8 mouse cellular contexts compared by ENCODE assay signal in genomic region chr4:154273000-154273399, GRCm38 (mm10). TPM values are rescaled to one million over a fixed set of nuclear protein-coding genes. Genes with fewer than 3 reads are reported as not detected.
DNase-seq lines count a peak whose midpoint lies in the region; ATAC-seq lines count a peak whose summit lies in the region.

No protein-coding gene starts in this region.

- peaks cover 7% of the 10 kb centered on the region; the same call in 1 of the 2 replicates for H3K4me1 ChIP-seq in kidney, embryonic 16.5 days (ENCODE audit: insufficient read depth, low read length)
- H3K4me1 ChIP-seq in liver, embryonic 13.5 days (replicated peaks) = no peaks in the 10 kb centered on the region

- peak; percentile 20 for DNase-seq in cerebellum, adult 8-10 months
- DNase-seq in urinary bladder, postnatal 14 days (ENCODE audit: low spot score) = peak; percentile 78
- DNase-seq in urinary bladder, adult 2 months (ENCODE audit: low spot score) = no peak
- DNase-seq in liver, embryonic 13.5 days = peak; percentile 24
- DNase-seq in skeletal muscle tissue, adult 2 months (ENCODE audit: low read depth, low spot score) = peak; percentile 50

- ATAC-seq in cerebellum, adult (ENCODE audit: insufficient number of reproducible peaks, low FRiP score, low TSS enrichment) = no peak
- peak; percentile 61; the same call in 1 of the 2 replicates for ATAC-seq in erythroblast, adult 5-6 weeks (replicated peaks; ENCODE audit: low FRiP score, poor library complexity, severe bottlenecking)
- 0 out of 2 replicates have a peak, but pooled peaks have one; percentile 29 for ATAC-seq in kidney, embryonic 16.5 days (ENCODE audit: low FRiP score, low TSS enrichment)
- peak; percentile 16; the same call in 1 of the 2 replicates for ATAC-seq in liver, embryonic 13.5 days (ENCODE audit: low read depth)

- H3K9ac ChIP-seq in kidney, embryonic 16.5 days (replicated peaks; ENCODE audit: low read length) = no peak overlapping the region
- H3K9ac ChIP-seq in liver, embryonic 13.5 days = no peak overlapping the region

- WGBS in kidney, embryonic 16.5 days = 56% methylated on average over 3 of the region's 3 CpGs
- 43% methylated on average over 3 of the region's 3 CpGs for WGBS in liver, embryonic 13.5 days (ENCODE audit: insufficient replicate concordance)

- H3K27ac ChIP-seq in kidney, embryonic 16.5 days (ENCODE audit: low read length) = no peak overlapping the region
- H3K27ac ChIP-seq in liver, embryonic 13.5 days = no peak overlapping the region

- no peak overlapping the region for H3K4me2 ChIP-seq in kidney, embryonic 16.5 days (replicated peaks; ENCODE audit: low read depth, low read length)
- no peak overlapping the region for H3K4me2 ChIP-seq in liver, embryonic 13.5 days

- H3K9me3 ChIP-seq in kidney, embryonic 16.5 days (ENCODE audit: low read length) = no peaks in the 10 kb centered on the region
- no peaks in the 10 kb centered on the region for H3K9me3 ChIP-seq in liver, embryonic 13.5 days (replicated peaks)

- H3K27me3 ChIP-seq in kidney, embryonic 16.5 days (ENCODE audit: insufficient read depth, low read length) = no peaks in the 10 kb centered on the region
- H3K27me3 ChIP-seq in liver, embryonic 13.5 days = no peaks in the 10 kb centered on the region

- no peaks in the 10 kb centered on the region; the same call in 1 of the 2 replicates for H3K36me3 ChIP-seq in kidney, embryonic 16.5 days (ENCODE audit: insufficient read depth, low read length)
- no peaks in the 10 kb centered on the region for H3K36me3 ChIP-seq in liver, embryonic 13.5 days

- H3K4me3 ChIP-seq in kidney, embryonic 16.5 days (ENCODE audit: low read length) = no peak overlapping the region
- no peak overlapping the region for H3K4me3 ChIP-seq in liver, embryonic 13.5 days (replicated peaks)

RNA-seq across cellular contexts. Expression of gene Arhgef16, which starts 28.5 kb away (rescaled TPM):
- 10.9 and 11.4 TPM in 2 replicates for polyA plus RNA-seq in urinary bladder, adult 2 months (2012; rRNA removed)
- not detected in 2 replicates for total RNA-seq in erythroblast, adult 5-6 weeks (2015; ENCODE audit: low replicate concordance)
- total RNA-seq in erythroblast, adult 5-6 weeks (2017; ENCODE audit: low replicate concordance) = not detected in 2 replicates
- polyA plus RNA-seq in kidney, embryonic 16.5 days (2015; fragmentation: Nextera tagmentation; extraction: Ambion mirVana) = 44.2 and 44.3 TPM in 2 replicates
- polyA plus RNA-seq in liver, embryonic 13.5 days (2015; fragmentation: Nextera tagmentation; extraction: Ambion mirVana) = 4.2 and 5.0 TPM in 2 replicates
